Mouse (Mus musculus) ES-Bruce4 (cell line): ENCODE results near the gene Zfp362. TPM values are rescaled to one million over a fixed set of nuclear protein-coding genes. Genes with fewer than 3 reads are reported as not detected.

ENCODE experiments used
- H3K27ac ChIP-seq: 2 replicates; pipeline ENCODE4 v1.5.1; 2012; ENCODE audit warnings: low read length, inconsistent platforms; ENCODE audit not compliant: insufficient read depth
- H3K27me3 ChIP-seq: 2 replicates; pipeline ENCODE4 v1.6.1; 2012; ENCODE audit warnings: mild to moderate bottlenecking, low read length, inconsistent platforms; ENCODE audit not compliant: control insufficient read depth, poor library complexity, insufficient read depth, severe bottlenecking
- H3K36me3 ChIP-seq: 2 replicates; pipeline ENCODE4 v1.6.1; 2012; ENCODE audit warnings: inconsistent platforms, mild to moderate bottlenecking, low read length, moderate library complexity; ENCODE audit not compliant: control insufficient read depth, poor library complexity, insufficient read depth, severe bottlenecking
- H3K4me1 ChIP-seq: one replicate; pipeline ENCODE4 v1.8.1; 2011; ENCODE audit warnings: low read length; ENCODE audit not compliant: control insufficient read depth, insufficient read depth
- H3K4me3 ChIP-seq: 2 replicates; pipeline ENCODE4 v1.5.1; 2011; ENCODE audit warnings: low read depth, mild to moderate bottlenecking, low read length
- H3K9ac ChIP-seq: 2 replicates; pipeline ENCODE4 v1.6.1; 2012; ENCODE audit warnings: low read depth, mild to moderate bottlenecking, inconsistent platforms; ENCODE audit not compliant: poor library complexity, severe bottlenecking
- H3K9me3 ChIP-seq: replicated peaks from 2 replicates; pipeline ENCODE4 v1.6.1; 2012; ENCODE audit warnings: mild to moderate bottlenecking, low read length, inconsistent platforms; ENCODE audit not compliant: control insufficient read depth, poor library complexity, insufficient read depth, severe bottlenecking
- CTCF ChIP-seq: IDR thresholded peaks from one replicate; pipeline ENCODE4 v1.8.1; 2011; ENCODE audit warnings: low read depth, low read length
- EP300 ChIP-seq: IDR thresholded peaks from 2 replicates; pipeline ENCODE4 v1.6.1; 2011; ENCODE audit warnings: low read depth, low read length; ENCODE audit not compliant: insufficient read depth
- POLR2A ChIP-seq: IDR thresholded peaks from one replicate; pipeline ENCODE4 v1.8.1; 2011; ENCODE audit warnings: low read length; ENCODE audit not compliant: insufficient read depth
- polyA plus RNA-seq: library from polyadenylated mRNA; stranded (reverse); fragments of >200 nt; gene quantifications from 2 replicates; pipeline ENCODE4 v1.2.4, GENCODE M21; 2011; ENCODE audit warnings: low read depth; ENCODE audit not compliant: missing spikeins, insufficient read depth, insufficient read length

The Zfp362 gene
- polyA plus RNA-seq, 1 experiment = 11.6 TPM

DNA sequence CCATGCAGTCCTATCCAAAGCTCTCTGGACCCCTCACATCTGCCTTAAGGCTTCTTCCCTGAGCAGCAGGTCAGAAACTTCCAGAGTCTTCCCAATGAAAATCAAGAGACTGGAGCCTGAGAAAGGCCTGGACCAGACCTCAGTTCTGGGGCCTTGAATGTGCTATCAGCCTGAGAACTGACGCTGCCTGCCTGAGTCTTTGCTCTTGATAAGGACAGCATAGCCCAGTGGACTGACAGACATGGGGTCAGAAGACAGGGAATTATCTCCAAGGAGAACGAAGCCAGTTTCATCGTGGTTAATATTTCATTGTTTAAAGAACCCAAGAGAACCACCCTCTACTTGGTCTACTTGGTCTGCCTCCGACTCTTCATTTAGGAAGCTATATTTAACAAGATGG lies 23.2 kb downstream of the Zfp362 start:
- Histone ChIP-seq H3K36me3 (no peaks in the 10 kb centered on the region), H3K9ac (no peak overlapping the region), H3K4me3 (no peak overlapping the region), H3K9me3 (no peaks in the 10 kb centered on the region), H3K27ac (no peak overlapping the region), H3K27me3 (no peaks in the 10 kb centered on the region), H3K4me1 (no peaks in the 10 kb centered on the region)
- TF ChIP-seq POLR2A (no peak), CTCF (no peak), EP300 (no peak)

DNA sequence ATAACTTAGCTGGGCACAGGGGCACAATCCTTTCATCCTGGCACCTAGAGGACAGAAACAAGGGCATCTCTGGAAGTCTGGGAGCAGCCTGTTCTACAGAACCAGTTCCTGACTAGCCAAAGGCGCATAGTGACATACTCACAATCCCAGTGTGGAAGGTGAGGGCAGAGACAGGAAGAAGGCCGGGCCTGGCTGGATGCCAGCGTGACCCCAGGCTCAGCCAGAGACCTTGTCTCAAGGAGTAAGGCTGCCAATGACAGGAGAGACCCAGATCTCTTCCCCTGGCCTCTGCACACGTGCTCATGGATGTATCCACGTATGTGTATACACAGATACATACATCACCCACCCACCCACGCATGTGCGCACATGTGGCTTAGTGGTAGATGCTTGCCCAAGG lies 23.8 kb downstream of the Zfp362 start:
- Histone ChIP-seq H3K9ac (no peak overlapping the region), H3K4me3 (no peak overlapping the region), H3K27me3 (no peaks in the 10 kb centered on the region), H3K36me3 (no peaks in the 10 kb centered on the region), H3K4me1 (no peaks in the 10 kb centered on the region), H3K9me3 (no peaks in the 10 kb centered on the region), H3K27ac (no peak overlapping the region)
- TF ChIP-seq CTCF (no peak), EP300 (no peak), POLR2A (no peak)

DNA sequence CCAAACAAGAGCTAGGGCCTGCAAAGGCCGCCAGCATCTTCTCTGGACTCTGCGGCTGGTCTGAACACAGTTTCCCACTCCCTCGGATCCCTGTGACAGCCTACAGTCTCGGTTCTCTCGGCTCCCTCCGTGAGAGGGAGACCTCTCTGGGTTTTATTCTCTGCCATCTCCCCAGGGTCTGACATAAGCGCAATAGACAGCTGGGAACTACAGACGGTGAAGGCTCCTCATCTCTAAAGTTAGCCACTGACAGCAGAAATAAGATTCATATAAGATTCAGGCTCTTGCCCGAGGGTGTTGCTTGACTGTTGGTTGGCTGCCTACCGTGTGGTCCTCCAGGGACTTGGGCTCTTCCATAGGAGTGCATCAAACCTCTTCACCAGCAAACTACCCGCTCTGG lies 28.3 kb downstream of the Zfp362 start:
- Histone ChIP-seq H3K27me3 (no peaks in the 10 kb centered on the region), H3K9me3 (no peaks in the 10 kb centered on the region), H3K9ac (peak overlapping the region; percentile 1; the same call in 1 of the 2 replicates), H3K36me3 (no peaks in the 10 kb centered on the region), H3K4me1 (no peaks in the 10 kb centered on the region), H3K27ac (no peak overlapping the region), H3K4me3 (peak overlapping the region; percentile 14)
- TF ChIP-seq CTCF = no peak
- TF ChIP-seq POLR2A = no peak
- no peak for TF ChIP-seq EP300

DNA sequence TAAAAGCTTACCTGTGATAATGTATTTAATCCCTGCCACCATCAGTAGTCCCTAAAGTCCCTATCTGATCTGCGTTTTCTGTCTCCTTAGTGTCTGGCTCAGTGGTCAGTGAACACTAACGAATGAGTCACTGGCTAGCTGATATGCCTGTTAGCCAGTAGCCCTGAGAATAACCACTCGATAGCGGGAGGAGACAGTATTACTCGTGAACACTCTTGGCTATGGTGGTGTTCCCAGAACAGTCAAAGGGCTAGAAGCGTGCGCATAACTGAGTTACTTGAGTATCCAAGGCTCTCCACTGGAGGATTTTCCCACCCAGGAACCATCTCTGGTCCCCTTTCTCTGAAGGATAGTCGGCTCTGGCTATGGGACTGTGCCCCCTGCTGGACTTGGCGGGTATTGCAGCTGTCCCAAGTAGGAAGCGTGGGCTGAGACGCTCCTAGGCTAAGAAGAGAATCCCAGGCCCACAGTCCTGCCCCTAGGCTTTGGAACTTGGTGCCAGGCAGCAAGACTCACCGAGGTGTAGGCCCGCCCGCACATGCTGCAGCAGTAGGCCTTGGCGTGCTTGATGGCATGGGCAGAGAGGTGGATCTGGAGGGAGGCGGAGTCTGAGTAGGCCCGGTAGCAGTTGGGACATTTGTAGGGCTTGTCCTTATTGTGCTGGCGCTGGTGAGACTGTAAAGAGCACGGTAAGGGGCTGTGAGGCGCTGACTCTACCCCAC lies 29.1 kb downstream of the Zfp362 start:
- Histone ChIP-seq H3K9ac (peak overlapping the region; percentile 1; the same call in 1 of the 2 replicates), H3K4me3 (peak overlapping the region; percentile 37), H3K9me3 (no peaks in the 10 kb centered on the region), H3K27ac (no peak overlapping the region), H3K36me3 (no peaks in the 10 kb centered on the region), H3K4me1 (no peaks in the 10 kb centered on the region), H3K27me3 (no peaks in the 10 kb centered on the region)
- no peak for TF ChIP-seq POLR2A
- TF ChIP-seq CTCF = peak; percentile 89

DNA sequence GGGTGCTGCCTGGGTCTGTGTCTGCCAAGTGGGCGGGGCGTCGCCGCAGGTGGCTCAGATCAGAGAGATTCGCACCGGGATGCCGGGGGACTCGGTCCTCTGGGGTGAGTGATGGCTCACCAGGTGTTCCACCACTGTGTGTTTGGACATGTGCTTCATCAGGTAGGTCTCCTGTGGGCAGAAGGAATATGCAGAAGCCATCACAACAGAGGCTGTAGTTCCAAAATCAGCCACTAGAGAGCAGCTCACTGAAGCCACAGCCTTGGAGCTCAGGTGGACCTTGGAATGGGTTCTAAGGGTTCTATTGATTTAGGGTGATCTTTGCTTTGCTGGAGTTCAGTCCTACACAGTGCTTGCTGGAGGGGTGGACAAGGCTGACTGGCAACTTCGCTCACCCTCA lies 31.4 kb downstream of the Zfp362 start:
- TF ChIP-seq EP300 = no peak
- no peak for TF ChIP-seq POLR2A
- peak; percentile 49 for TF ChIP-seq CTCF
- no peak overlapping the region for H3K9ac ChIP-seq
- H3K9me3 ChIP-seq = no peaks in the 10 kb centered on the region
- H3K27me3 ChIP-seq = no peaks in the 10 kb centered on the region
- no peaks in the 10 kb centered on the region for H3K4me1 ChIP-seq
- no peak overlapping the region for H3K4me3 ChIP-seq
- no peak overlapping the region for H3K27ac ChIP-seq
- no peaks in the 10 kb centered on the region for H3K36me3 ChIP-seq

DNA sequence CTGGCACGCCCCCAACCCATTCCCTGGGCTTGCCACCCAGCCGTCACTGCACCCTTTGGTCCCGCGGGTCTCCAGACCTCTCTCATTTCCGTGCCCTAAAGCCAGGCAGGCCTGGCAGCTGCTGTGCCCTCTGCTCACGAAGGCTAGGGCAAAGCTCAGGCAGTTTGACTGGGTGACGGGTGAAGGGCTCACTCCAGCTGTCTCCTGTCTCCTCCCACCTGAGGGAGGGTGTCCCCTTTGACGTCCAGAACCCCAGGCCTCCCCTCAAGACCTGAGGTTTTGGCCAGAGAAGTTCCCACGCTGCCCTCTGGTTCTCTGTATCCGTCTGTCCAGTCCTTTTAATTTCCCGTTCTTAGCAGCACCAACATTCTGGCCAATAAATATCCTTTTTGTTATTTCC lies 32.0 kb downstream of the Zfp362 start:
- H3K4me3 ChIP-seq = no peak overlapping the region
- TF ChIP-seq CTCF (no peak), POLR2A (no peak), EP300 (no peak)
- H3K27me3 ChIP-seq = no peaks in the 10 kb centered on the region
- H3K9me3 ChIP-seq = no peaks in the 10 kb centered on the region
- H3K4me1 ChIP-seq = no peaks in the 10 kb centered on the region
- H3K9ac ChIP-seq = no peak overlapping the region
- no peaks in the 10 kb centered on the region for H3K36me3 ChIP-seq
- H3K27ac ChIP-seq = no peak overlapping the region
